Mouse (Mus musculus) neutrophil, adult 5-6 weeks (primary cell): ENCODE measurements around the gene Fabp7. TPM values are rescaled to one million over a fixed set of nuclear protein-coding genes. Genes with fewer than 3 reads are reported as not detected.

Source experiments
- ATAC-seq: fragments of 151-379, 151-347 bp; 2 replicates; pipeline ENCODE4 v1.8.0; 2017; ENCODE audit warnings: mild to moderate bottlenecking, moderate TSS enrichment; ENCODE audit not compliant: insufficient number of reproducible peaks, poor library complexity, low FRiP score, severe bottlenecking; ENCODE audit errors: extremely low read depth
- total RNA-seq: library from RNA; stranded (forward); fragments of 200-1000 nt; gene quantifications from 2 replicates; pipeline ENCODE4 v1.2.3, GENCODE M21; 2017

Fabp7 gene
- total RNA-seq, 1 experiment from 2014 or later, result not detected

- ATAC-seq, result no peak
Observed at GRCm38 (mm10) chr10:57795542-57795941, 10.9 kb downstream of the Fabp7 start.

GRCm38 (mm10) chr10:57796057-57796456 lies 11.4 kb downstream of the Fabp7 start:
- ATAC-seq, result peak; percentile 59

GRCm38 (mm10) chr10:57799486-57799885 lies 14.8 kb downstream of the Fabp7 start:
- ATAC-seq, result peak; percentile 84

- no peak for ATAC-seq
Observed at GRCm38 (mm10) chr10:57807754-57808153, 23.1 kb downstream of the Fabp7 start.

- no peak for ATAC-seq
Observed at GRCm38 (mm10) chr10:57812161-57812856, 27.6 kb downstream of the Fabp7 start.

GRCm38 (mm10) chr10:57814295-57814694 lies 29.6 kb downstream of the Fabp7 start:
- no peak for ATAC-seq

GRCm38 (mm10) chr10:57815869-57816268 lies 31.2 kb downstream of the Fabp7 start:
- ATAC-seq, result no peak

- ATAC-seq, result no peak
Observed at GRCm38 (mm10) chr10:57819209-57819608, 34.5 kb downstream of the Fabp7 start.

- ATAC-seq, result no peak
Observed at GRCm38 (mm10) chr10:57822473-57822872, 37.8 kb downstream of the Fabp7 start.

- no peak for ATAC-seq
Observed at GRCm38 (mm10) chr10:57828649-57829048, 44.0 kb downstream of the Fabp7 start.

- ATAC-seq, result no peak
Observed at GRCm38 (mm10) chr10:57829621-57830020, 44.9 kb downstream of the Fabp7 start.

- no peak for ATAC-seq
Observed at GRCm38 (mm10) chr10:57835094-57835493, 50.4 kb downstream of the Fabp7 start.

- no peak for ATAC-seq
Observed at GRCm38 (mm10) chr10:57835982-57836381, 51.3 kb downstream of the Fabp7 start.

Other genes starting within 250 kb of the Fabp7 start
- gene Pkib, start 152.9 kb upstream of the Fabp7 start, total RNA-seq, result 26.8 and 35.8 TPM in 2 replicates
- gene Smpdl3a, start 9.5 kb downstream of the Fabp7 start, total RNA-seq, result 57.8 and 62.9 TPM in 2 replicates